Mouse (Mus musculus) frontal cortex, postnatal 14 days (tissue): ENCODE measurements at regions not wholly inside any gene's neighbourhood (a gene's known extent, or its start where the extent isn't known, plus 50 kb on each side); places are given as distances from the start of the nearest gene placed in this dataset.

Source experiments
- DNase-seq, 2 experiments: peaks; one replicate each; pipeline ENCODE4 v3.0.0; 2022; ENCODE audit warnings: low spot score in 2 of 2

GRCm38 (mm10) chr7:115378836-115379235 is 635.3 kb downstream of the Insc start:
- no peak for DNase-seq

- no peak for DNase-seq
Measured at GRCm38 (mm10) chr7:115379600-115379999, 636.1 kb downstream of the Insc start.

- no peak for DNase-seq
Measured at GRCm38 (mm10) chr7:115380989-115381610, 637.6 kb downstream of the Insc start.

GRCm38 (mm10) chr7:115382876-115383275 is 639.4 kb downstream of the Insc start:
- DNase-seq: no peak

- DNase-seq: no peak
Measured at GRCm38 (mm10) chr7:115388874-115389273, 645.4 kb downstream of the Insc start.

GRCm38 (mm10) chr7:115392520-115392919 is 646.1 kb downstream of the Sox6 start:
- DNase-seq: no peak

GRCm38 (mm10) chr7:115398202-115398601 is 640.4 kb downstream of the Sox6 start:
- no peak for DNase-seq

- no peak for DNase-seq
Measured at GRCm38 (mm10) chr7:115399461-115399860, 639.1 kb downstream of the Sox6 start.

GRCm38 (mm10) chr7:115407889-115408288 is 630.7 kb downstream of the Sox6 start:
- no peak for DNase-seq

GRCm38 (mm10) chr7:115408915-115409314 is 629.7 kb downstream of the Sox6 start:
- DNase-seq: no peak

GRCm38 (mm10) chr7:115410501-115411230 is 627.9 kb downstream of the Sox6 start:
- DNase-seq: no peak

- no peak for DNase-seq
Measured at GRCm38 (mm10) chr7:115411456-115411855, 627.1 kb downstream of the Sox6 start.

GRCm38 (mm10) chr7:115415147-115415561 is 623.4 kb downstream of the Sox6 start:
- DNase-seq: no peak
